Mouse (Mus musculus): ENCODE results near the gene Zzef1.

GRCm38 (mm10) chr11:72959924-72960679 lies 164.1 kb downstream of the Zzef1 start:
- TF ChIP-seq MAX (IDR thresholded peaks at IDR 0.05) (no peak), CTCF (IDR thresholded peaks at IDR 0.05; ENCODE audit: control insufficient read depth, insufficient read depth, insufficient read length) (no peak), USF1 (IDR thresholded peaks at IDR 0.05; ENCODE audit: low read depth) (no peak), MYOG (IDR thresholded peaks at IDR 0.05; ENCODE audit: control insufficient read depth, extremely low read depth, insufficient read length) (no peak), FOSL1 (IDR thresholded peaks at IDR 0.05; ENCODE audit: insufficient read depth, low read length, poor library complexity, severe bottlenecking) (no peak), CEBPB (IDR thresholded peaks at IDR 0.05; ENCODE audit: low read depth) (no peak)

Measured in C2C12 (cell line).